Mouse (Mus musculus): ENCODE data around the gene Umodl1.

The Umodl1 gene

GRCm38 (mm10) chr17:30954340-30954739 is at the start of gene Umodl1:
TSS of gene Umodl1 (plus strand) at chr17:30954640.
- DNase-seq (ENCODE audit: low spot score): no peak

GRCm38 (mm10) chr17:30907577-30907976 is 46.9 kb upstream of the Umodl1 start:
- DNase-seq (ENCODE audit: low spot score): no peak

- DNase-seq (ENCODE audit: low spot score): peak; percentile 44
Measured at GRCm38 (mm10) chr17:30910866-30911731, 43.3 kb upstream of the Umodl1 start.

- DNase-seq (ENCODE audit: low spot score): no peak
Measured at GRCm38 (mm10) chr17:30911732-30912088, 42.7 kb upstream of the Umodl1 start.

GRCm38 (mm10) chr17:30912536-30912935 is 41.9 kb upstream of the Umodl1 start:
- no peak for DNase-seq (ENCODE audit: low spot score)

GRCm38 (mm10) chr17:30914264-30914663 is 40.2 kb upstream of the Umodl1 start:
- DNase-seq (ENCODE audit: low spot score): no peak

- no peak for DNase-seq (ENCODE audit: low spot score)
Measured at GRCm38 (mm10) chr17:30923566-30923965, 30.9 kb upstream of the Umodl1 start.

GRCm38 (mm10) chr17:30930827-30931226 is 23.6 kb upstream of the Umodl1 start:
- DNase-seq (ENCODE audit: low spot score): no peak

GRCm38 (mm10) chr17:30932836-30933235 is 21.6 kb upstream of the Umodl1 start:
- DNase-seq (ENCODE audit: low spot score): no peak

- no peak for DNase-seq (ENCODE audit: low spot score)
Measured at GRCm38 (mm10) chr17:30935301-30935700, 19.1 kb upstream of the Umodl1 start.

GRCm38 (mm10) chr17:30938554-30938953 is 15.9 kb upstream of the Umodl1 start:
- DNase-seq (ENCODE audit: low spot score): no peak

- no peak for DNase-seq (ENCODE audit: low spot score)
Measured at GRCm38 (mm10) chr17:30948382-30948781, 6.1 kb upstream of the Umodl1 start.

- DNase-seq (ENCODE audit: low spot score): peak; percentile 76
Measured at GRCm38 (mm10) chr17:30950780-30951179, 3.7 kb upstream of the Umodl1 start.

- DNase-seq (ENCODE audit: low spot score): no peak
Measured at GRCm38 (mm10) chr17:30951600-30951999, 2.8 kb upstream of the Umodl1 start.

- no peak for DNase-seq (ENCODE audit: low spot score)
Measured at GRCm38 (mm10) chr17:30961936-30962592, 7.6 kb downstream of the Umodl1 start.

- DNase-seq (ENCODE audit: low spot score): no peak
Measured at GRCm38 (mm10) chr17:30962880-30963279, 8.4 kb downstream of the Umodl1 start.

GRCm38 (mm10) chr17:30969983-30970382 is 15.5 kb downstream of the Umodl1 start:
- no peak for DNase-seq (ENCODE audit: low spot score)

GRCm38 (mm10) chr17:30971877-30972276 is 17.4 kb downstream of the Umodl1 start:
- no peak for DNase-seq (ENCODE audit: low spot score)

- DNase-seq (ENCODE audit: low spot score): no peak
Measured at GRCm38 (mm10) chr17:30973332-30973731, 18.9 kb downstream of the Umodl1 start.

- DNase-seq (ENCODE audit: low spot score): no peak
Measured at GRCm38 (mm10) chr17:30977290-30977689, 22.9 kb downstream of the Umodl1 start.

GRCm38 (mm10) chr17:30978556-30978955 is 24.1 kb downstream of the Umodl1 start:
- DNase-seq (ENCODE audit: low spot score): no peak

- no peak for DNase-seq (ENCODE audit: low spot score)
Measured at GRCm38 (mm10) chr17:30983521-30983920, 29.1 kb downstream of the Umodl1 start.

- no peak for DNase-seq (ENCODE audit: low spot score)
Measured at GRCm38 (mm10) chr17:30990254-30990653, 35.8 kb downstream of the Umodl1 start.

Measured in urinary bladder, postnatal 14 days (tissue).